Mouse (Mus musculus): ENCODE results near the gene Cdkal1. TPM values are rescaled to one million over a fixed set of nuclear protein-coding genes. Genes with fewer than 3 reads are reported as not detected.

Gene Cdkal1
- polyA plus RNA-seq, 1 experiment from 2014 or later: 23.9 TPM

GRCm38 (mm10) chr13:29697230-29697629, 158.2 kb downstream of the Cdkal1 start:
- Histone ChIP-seq H3K27me3 (replicated peaks; ENCODE audit: control insufficient read depth, insufficient read depth, low read length) (no peaks in the 10 kb centered on the region), H3K4me2 (ENCODE audit: low read length) (no peak overlapping the region), H3K36me3 (ENCODE audit: control insufficient read depth, insufficient read depth, low read length) (no peaks in the 10 kb centered on the region), H3K4me1 (ENCODE audit: control insufficient read depth, insufficient read depth, low read length) (no peaks in the 10 kb centered on the region), H3K9me3 (replicated peaks; ENCODE audit: control insufficient read depth, low read length) (no peaks in the 10 kb centered on the region), H3K27ac (ENCODE audit: low read depth, low read length) (no peak overlapping the region), H3K9ac (ENCODE audit: low read length) (no peak overlapping the region), H3K4me3 (ENCODE audit: low read depth, low read length) (no peak overlapping the region)
- no peak for ATAC-seq
- 84% methylated on average over 3 of the region's 3 CpGs for WGBS
- DNase-seq (ENCODE audit: low spot score): no peak

- Histone ChIP-seq H3K27me3 (replicated peaks; ENCODE audit: control insufficient read depth, insufficient read depth, low read length) (no peaks in the 10 kb centered on the region), H3K4me3 (ENCODE audit: low read depth, low read length) (no peak overlapping the region), H3K9ac (ENCODE audit: low read length) (no peak overlapping the region), H3K27ac (ENCODE audit: low read depth, low read length) (no peak overlapping the region), H3K9me3 (replicated peaks; ENCODE audit: control insufficient read depth, low read length) (no peaks in the 10 kb centered on the region), H3K36me3 (ENCODE audit: control insufficient read depth, insufficient read depth, low read length) (no peaks in the 10 kb centered on the region), H3K4me2 (ENCODE audit: low read length) (no peak overlapping the region), H3K4me1 (ENCODE audit: control insufficient read depth, insufficient read depth, low read length) (no peaks in the 10 kb centered on the region)
- DNase-seq (ENCODE audit: low spot score) (no peak), ATAC-seq (no peak)
- 77% methylated on average over 7 of the region's 7 CpGs for WGBS
Measured at GRCm38 (mm10) chr13:29690734-29691133, 164.7 kb downstream of the Cdkal1 start.

GRCm38 (mm10) chr13:29688851-29689250, 166.6 kb downstream of the Cdkal1 start:
- Histone ChIP-seq H3K9ac (ENCODE audit: low read length) (no peak overlapping the region), H3K4me2 (ENCODE audit: low read length) (no peak overlapping the region), H3K36me3 (ENCODE audit: control insufficient read depth, insufficient read depth, low read length) (no peaks in the 10 kb centered on the region), H3K4me3 (ENCODE audit: low read depth, low read length) (no peak overlapping the region), H3K27me3 (replicated peaks; ENCODE audit: control insufficient read depth, insufficient read depth, low read length) (no peaks in the 10 kb centered on the region), H3K4me1 (ENCODE audit: control insufficient read depth, insufficient read depth, low read length) (no peaks in the 10 kb centered on the region), H3K27ac (ENCODE audit: low read depth, low read length) (no peak overlapping the region), H3K9me3 (replicated peaks; ENCODE audit: control insufficient read depth, low read length) (no peaks in the 10 kb centered on the region)
- no peak for DNase-seq (ENCODE audit: low spot score)
- ATAC-seq: no peak
- WGBS: 84% methylated on average over 6 of the region's 6 CpGs

GRCm38 (mm10) chr13:29687872-29688271, 167.6 kb downstream of the Cdkal1 start:
- WGBS: 95% methylated on average over 7 of the region's 7 CpGs
- ATAC-seq (no peak), DNase-seq (ENCODE audit: low spot score) (no peak)
- Histone ChIP-seq H3K27ac (ENCODE audit: low read depth, low read length) (no peak overlapping the region), H3K4me1 (ENCODE audit: control insufficient read depth, insufficient read depth, low read length) (no peaks in the 10 kb centered on the region), H3K36me3 (ENCODE audit: control insufficient read depth, insufficient read depth, low read length) (no peaks in the 10 kb centered on the region), H3K4me3 (ENCODE audit: low read depth, low read length) (no peak overlapping the region), H3K9ac (ENCODE audit: low read length) (no peak overlapping the region), H3K9me3 (replicated peaks; ENCODE audit: control insufficient read depth, low read length) (no peaks in the 10 kb centered on the region), H3K27me3 (replicated peaks; ENCODE audit: control insufficient read depth, insufficient read depth, low read length) (no peaks in the 10 kb centered on the region), H3K4me2 (ENCODE audit: low read length) (no peak overlapping the region)

GRCm38 (mm10) chr13:29679479-29680186, 175.8 kb downstream of the Cdkal1 start:
- no peak overlapping the region for H3K27ac ChIP-seq (ENCODE audit: low read depth, low read length)
- H3K4me1 ChIP-seq (ENCODE audit: control insufficient read depth, insufficient read depth, low read length): no peaks in the 10 kb centered on the region
- DNase-seq (ENCODE audit: low spot score) (no peak), ATAC-seq (no peak)
- H3K36me3 ChIP-seq (ENCODE audit: control insufficient read depth, insufficient read depth, low read length): no peaks in the 10 kb centered on the region
- H3K27me3 ChIP-seq (replicated peaks; ENCODE audit: control insufficient read depth, insufficient read depth, low read length): no peaks in the 10 kb centered on the region
- no peak overlapping the region for H3K4me2 ChIP-seq (ENCODE audit: low read length)
- no peak overlapping the region for H3K9ac ChIP-seq (ENCODE audit: low read length)
- H3K9me3 ChIP-seq (replicated peaks; ENCODE audit: control insufficient read depth, low read length): no peaks in the 10 kb centered on the region
- 92% methylated on average over 11 of the region's 11 CpGs for WGBS
- no peak overlapping the region for H3K4me3 ChIP-seq (ENCODE audit: low read depth, low read length)

GRCm38 (mm10) chr13:29677559-29677958, 177.9 kb downstream of the Cdkal1 start:
- 98% methylated on average over 4 of the region's 4 CpGs for WGBS
- no peak overlapping the region for H3K4me2 ChIP-seq (ENCODE audit: low read length)
- no peak overlapping the region for H3K27ac ChIP-seq (ENCODE audit: low read depth, low read length)
- no peaks in the 10 kb centered on the region for H3K4me1 ChIP-seq (ENCODE audit: control insufficient read depth, insufficient read depth, low read length)
- no peak overlapping the region for H3K4me3 ChIP-seq (ENCODE audit: low read depth, low read length)
- ATAC-seq: no peak
- H3K36me3 ChIP-seq (ENCODE audit: control insufficient read depth, insufficient read depth, low read length): no peaks in the 10 kb centered on the region
- DNase-seq (ENCODE audit: low spot score): no peak
- no peak overlapping the region for H3K9ac ChIP-seq (ENCODE audit: low read length)
- H3K27me3 ChIP-seq (replicated peaks; ENCODE audit: control insufficient read depth, insufficient read depth, low read length): no peaks in the 10 kb centered on the region
- H3K9me3 ChIP-seq (replicated peaks; ENCODE audit: control insufficient read depth, low read length): no peaks in the 10 kb centered on the region

GRCm38 (mm10) chr13:29670626-29671025, 184.8 kb downstream of the Cdkal1 start:
- Histone ChIP-seq H3K4me3 (ENCODE audit: low read depth, low read length) (no peak overlapping the region), H3K9ac (ENCODE audit: low read length) (no peak overlapping the region), H3K36me3 (ENCODE audit: control insufficient read depth, insufficient read depth, low read length) (no peaks in the 10 kb centered on the region), H3K27ac (ENCODE audit: low read depth, low read length) (no peak overlapping the region), H3K4me1 (ENCODE audit: control insufficient read depth, insufficient read depth, low read length) (no peaks in the 10 kb centered on the region), H3K27me3 (replicated peaks; ENCODE audit: control insufficient read depth, insufficient read depth, low read length) (no peaks in the 10 kb centered on the region), H3K9me3 (replicated peaks; ENCODE audit: control insufficient read depth, low read length) (no peaks in the 10 kb centered on the region), H3K4me2 (ENCODE audit: low read length) (no peak overlapping the region)
- DNase-seq (ENCODE audit: low spot score) (no peak), ATAC-seq (no peak)
- 87% methylated on average over 3 of the region's 3 CpGs for WGBS

- Histone ChIP-seq H3K4me3 (ENCODE audit: low read depth, low read length) (no peak overlapping the region), H3K4me1 (ENCODE audit: control insufficient read depth, insufficient read depth, low read length) (no peaks in the 10 kb centered on the region), H3K4me2 (ENCODE audit: low read length) (no peak overlapping the region), H3K9me3 (replicated peaks; ENCODE audit: control insufficient read depth, low read length) (no peaks in the 10 kb centered on the region), H3K36me3 (ENCODE audit: control insufficient read depth, insufficient read depth, low read length) (no peaks in the 10 kb centered on the region), H3K27ac (ENCODE audit: low read depth, low read length) (no peak overlapping the region), H3K27me3 (replicated peaks; ENCODE audit: control insufficient read depth, insufficient read depth, low read length) (no peaks in the 10 kb centered on the region), H3K9ac (ENCODE audit: low read length) (no peak overlapping the region)
- no peak for DNase-seq (ENCODE audit: low spot score)
- ATAC-seq: no peak
- 87% methylated on average over 3 of the region's 3 CpGs for WGBS
Measured at GRCm38 (mm10) chr13:29663908-29664307, 191.6 kb downstream of the Cdkal1 start.

- Histone ChIP-seq H3K27ac (ENCODE audit: low read depth, low read length) (no peak overlapping the region), H3K4me3 (ENCODE audit: low read depth, low read length) (no peak overlapping the region), H3K27me3 (replicated peaks; ENCODE audit: control insufficient read depth, insufficient read depth, low read length) (no peaks in the 10 kb centered on the region), H3K4me2 (ENCODE audit: low read length) (no peak overlapping the region), H3K36me3 (ENCODE audit: control insufficient read depth, insufficient read depth, low read length) (no peaks in the 10 kb centered on the region), H3K4me1 (ENCODE audit: control insufficient read depth, insufficient read depth, low read length) (no peaks in the 10 kb centered on the region), H3K9ac (ENCODE audit: low read length) (no peak overlapping the region), H3K9me3 (replicated peaks; ENCODE audit: control insufficient read depth, low read length) (no peaks in the 10 kb centered on the region)
- WGBS: 89% methylated on average over 11 of the region's 11 CpGs
- DNase-seq (ENCODE audit: low spot score): no peak
- no peak for ATAC-seq
Measured at GRCm38 (mm10) chr13:29655841-29656365, 199.6 kb downstream of the Cdkal1 start.

Data from forebrain, embryonic 14.5 days (tissue).